In genomic region chr4:150593473-150594217, GRCm38 (mm10) we compare ENCODE assay signal across 14 mouse cellular contexts. TPM values are rescaled to one million over a fixed set of nuclear protein-coding genes. Genes with fewer than 3 reads are reported as not detected.
A peak's percentile ranks its signal among the peaks of the same experiment; 100 is the strongest.
DNase-seq lines count a peak whose midpoint lies in the region; ATAC-seq and TF ChIP-seq lines count a peak whose summit lies in the region.
"Had no signal": no experiment of that assay in that cellular context is flagged by ENCODE, and none has a peak within 500 bp of the region (broad histone marks: within the 10 kb centered on the region; RNA-seq: fewer than 3 reads in every experiment).

No protein-coding gene starts in this region.

- no peak overlapping the region for H3ac ChIP-seq in myocyte (ENCODE audit: control insufficient read depth, insufficient read length)

- no peak for TF ChIP-seq EP300 in MEL (IDR thresholded peaks at IDR 0.05; ENCODE audit: low read depth in 1 of 2, low read length in 2 of 2)

- peaks cover 25% of the 10 kb centered on the region for H3K4me1 ChIP-seq in liver, adult 2 months (ENCODE audit: control insufficient read depth, insufficient read depth, low read length)
- H3K4me1 ChIP-seq in MEL (ENCODE audit: control insufficient read depth in 1 of 2, insufficient read depth in 2 of 2, low read length in 2 of 2): peaks cover 7 to 10% of the 10 kb centered on the region in 2 experiments
- H3K4me1 ChIP-seq in intestine, embryonic 16.5 days (ENCODE audit: control insufficient read depth, insufficient read depth, low read length): peaks cover 45% of the 10 kb centered on the region

- TF ChIP-seq RAD21 in MEL (IDR thresholded peaks at IDR 0.05; ENCODE audit: low read depth, low read length): no peak

- no peak overlapping the region for H3K9ac ChIP-seq in liver, adult 2 months (ENCODE audit: low read depth, low read length)
- no peak overlapping the region for H3K9ac ChIP-seq in MEL (ENCODE audit: control insufficient read depth, low read depth, low read length, poor library complexity, severe bottlenecking)
- no peak overlapping the region for H3K9ac ChIP-seq in intestine, embryonic 16.5 days (ENCODE audit: low read depth, low read length)

- peak overlapping the region; percentile 72 for H3K27ac ChIP-seq in liver, adult 2 months (replicated peaks; ENCODE audit: insufficient read depth, low read depth, low read length)
- H3K27ac ChIP-seq in MEL (ENCODE audit: control insufficient read depth, low read depth, low read length): no peak overlapping the region
- peak overlapping the region; percentile 32 for H3K27ac ChIP-seq in intestine, embryonic 16.5 days (ENCODE audit: low read length)
- H3K27ac ChIP-seq: forebrain, embryonic 10.5 days had no signal

- H3K79me2 ChIP-seq in liver, adult 2 months (ENCODE audit: control insufficient read depth, insufficient read depth, low read length): peaks cover 34% of the 10 kb centered on the region; the same call in 1 of the 2 replicates
- H3K79me2 ChIP-seq in MEL (ENCODE audit: control insufficient read depth, insufficient read depth, low read length, poor library complexity): no peaks in the 10 kb centered on the region
- H3K79me2 ChIP-seq in myocyte (ENCODE audit: control insufficient read depth, insufficient read depth): peaks cover 70% of the 10 kb centered on the region

- no peaks in the 10 kb centered on the region for H3K9me3 ChIP-seq in MEL (replicated peaks; ENCODE audit: insufficient read depth, low read length)
- H3K9me3 ChIP-seq in intestine, embryonic 16.5 days (ENCODE audit: control insufficient read depth, low read length): no peaks in the 10 kb centered on the region
- H3K9me3 ChIP-seq: forebrain, embryonic 10.5 days; G1E had no signal

- peak; percentile 83 for DNase-seq in liver, adult 2 months (ENCODE audit: extremely low read depth, low read depth, low spot score)
- no peak for DNase-seq in liver
- peak; percentile 32 for DNase-seq in MEL (ENCODE audit: low read depth, low spot score)
- no peak for DNase-seq in urinary bladder, adult 2 months (ENCODE audit: low spot score)
- DNase-seq in retina, postnatal 1 day: no peak
- DNase-seq: cerebellum, adult 18-20 months; gastrocnemius, postnatal 36 days; lung, postnatal 14 days had no signal

- no peak for TF ChIP-seq CTCF in liver, adult 2 months (IDR thresholded peaks at IDR 0.05; ENCODE audit: low read depth, low read length)
- no peak for TF ChIP-seq CTCF in MEL (IDR thresholded peaks at IDR 0.05 in 2 of 3, conservative IDR thresholded peaks at IDR 0.05 in 1 of 3; ENCODE audit: control insufficient read depth in 1 of 3, insufficient read depth in 1 of 3, low read depth in 2 of 3, low read length in 3 of 3, poor library complexity in 1 of 3, severe bottlenecking in 1 of 3)

- no peaks in the 10 kb centered on the region for H3K36me3 ChIP-seq in liver, adult 2 months (ENCODE audit: control insufficient read depth, insufficient read depth, low read length)
- peaks cover 0 to 10% of the 10 kb centered on the region in 2 experiments; a peak in 2 of 4 replicates for H3K36me3 ChIP-seq in MEL (ENCODE audit: control insufficient read depth in 1 of 2, insufficient read depth in 2 of 2, low read length in 2 of 2)
- no peaks in the 10 kb centered on the region for H3K36me3 ChIP-seq in intestine, embryonic 16.5 days (ENCODE audit: control insufficient read depth, insufficient read depth, low read length)
- no peaks in the 10 kb centered on the region for H3K36me3 ChIP-seq in myocyte (ENCODE audit: control insufficient read depth, insufficient read depth)

- peak; percentile 22; the same call in 1 of the 2 replicates for ATAC-seq in intestine, embryonic 16.5 days
- ATAC-seq in erythroblast, adult 5-6 weeks (replicated peaks; ENCODE audit: low FRiP score, poor library complexity, severe bottlenecking): no peak

- no peak overlapping the region for H3K4me3 ChIP-seq in liver, adult 2 months (ENCODE audit: insufficient read depth, low read depth, low read length)
- H3K4me3 ChIP-seq in MEL (ENCODE audit: control insufficient read depth in 1 of 2, insufficient read depth in 1 of 2, low read depth in 2 of 2, low read length in 2 of 2): no peak overlapping the region
- H3K4me3 ChIP-seq in intestine, embryonic 16.5 days (ENCODE audit: low read length): no peak overlapping the region
- no peak overlapping the region for H3K4me3 ChIP-seq in myocyte
- H3K4me3 ChIP-seq: forebrain, embryonic 10.5 days had no signal

- TF ChIP-seq POLR2A in liver, adult 2 months (IDR thresholded peaks at IDR 0.05; ENCODE audit: extremely low read depth, insufficient read depth, low read length): no peak
- TF ChIP-seq POLR2A in MEL (IDR thresholded peaks at IDR 0.05; ENCODE audit: control insufficient read depth in 1 of 2, insufficient read depth in 1 of 2, low read depth in 1 of 2, low read length in 2 of 2, poor library complexity in 1 of 2): no peak
- no peak for TF ChIP-seq POLR2A in myocyte (IDR thresholded peaks at IDR 0.05; ENCODE audit: insufficient read length, low read depth)

- WGBS in liver, adult 2 months: 37% methylated on average over 4 of the region's 4 CpGs
- 65% methylated on average over 4 of the region's 4 CpGs for WGBS in intestine, embryonic 16.5 days

- H3K27me3 ChIP-seq in liver, adult 2 months (ENCODE audit: control insufficient read depth, insufficient read depth, low read length): no peaks in the 10 kb centered on the region
- no peaks in the 10 kb centered on the region for H3K27me3 ChIP-seq in MEL (ENCODE audit: control insufficient read depth in 1 of 2, insufficient read depth in 2 of 2, low read length in 2 of 2)
- no peaks in the 10 kb centered on the region for H3K27me3 ChIP-seq in intestine, embryonic 16.5 days (replicated peaks; ENCODE audit: control insufficient read depth, insufficient read depth, low read length)
- H3K27me3 ChIP-seq in myocyte (ENCODE audit: control insufficient read depth, insufficient read depth, insufficient read length): no peaks in the 10 kb centered on the region

- no peak overlapping the region for H3K4me2 ChIP-seq in intestine, embryonic 16.5 days (ENCODE audit: low read depth, low read length)
- H3K4me2 ChIP-seq in myocyte (ENCODE audit: low read depth): peak overlapping the region; percentile 58

TF ChIP-seq in MEL, 35 proteins besides CTCF, POLR2A, EP300 and RAD21:
- peak; percentile 88 for TF ChIP-seq ELF1 (IDR thresholded peaks at IDR 0.05; ENCODE audit: low read depth, low read length)
- no peak for TF ChIP-seq E2F4 (IDR thresholded peaks at IDR 0.05; ENCODE audit: borderline replicate concordance, low read depth, low read length)

TF ChIP-seq in myocyte, 11 proteins besides CTCF, POLR2A, EP300 and RAD21:
- no peak for TF ChIP-seq SRF (IDR thresholded peaks at IDR 0.05; ENCODE audit: control insufficient read depth, insufficient read length, low read depth)
- no peak for TF ChIP-seq MAX (IDR thresholded peaks at IDR 0.05; ENCODE audit: low read depth)
- no peak for TF ChIP-seq MYOD1 (IDR thresholded peaks at IDR 0.05; ENCODE audit: control insufficient read depth in 1 of 3, insufficient read length in 2 of 3, low read depth in 2 of 3)
- no peak for TF ChIP-seq TCF12 (IDR thresholded peaks at IDR 0.05; ENCODE audit: insufficient read depth, poor library complexity, severe bottlenecking)
- TF ChIP-seq MYOG (IDR thresholded peaks at IDR 0.05; ENCODE audit: control insufficient read depth in 1 of 3, insufficient read depth in 1 of 3, insufficient read length in 2 of 3, low read depth in 2 of 3): no peak
- TF ChIP-seq CEBPB (IDR thresholded peaks at IDR 0.05; ENCODE audit: insufficient read depth, poor library complexity, severe bottlenecking): no peak
- TF ChIP-seq USF1 (IDR thresholded peaks at IDR 0.05; ENCODE audit: low read depth): no peak
- no peak for TF ChIP-seq REST (IDR thresholded peaks at IDR 0.05; ENCODE audit: insufficient read depth, insufficient read length)
- no peak for TF ChIP-seq TCF3 (IDR thresholded peaks at IDR 0.05; ENCODE audit: insufficient read length, low read depth)
- no peak for TF ChIP-seq POLR2AphosphoS2 (IDR thresholded peaks at IDR 0.05; ENCODE audit: insufficient read length, low read depth)
- TF ChIP-seq E2F4 (IDR thresholded peaks at IDR 0.05; ENCODE audit: insufficient read depth): no peak

RNA-seq across cellular contexts. Expression of gene Slc45a1, which starts 58.3 kb away (rescaled TPM):
- total RNA-seq in liver, adult 2 months (2014; rRNA removed): not detected in 2 replicates
- not detected in 2 replicates for polyA plus RNA-seq in liver, adult 2 months (2012; rRNA removed)
- not detected in 2 replicates for total RNA-seq in MEL (2012; rRNA removed)
- polyA plus RNA-seq in MEL (2012; ENCODE audit: insufficient read depth in 1 of 2, insufficient read length in 2 of 2, low read depth in 1 of 2, low replicate concordance in 2 of 2, missing spikeins in 1 of 2) (not detected), myocyte (2012; fragmentation: generic; extraction: Trizol) (not detected)
- polyA plus RNA-seq in intestine, embryonic 16.5 days (2015; fragmentation: Nextera tagmentation; extraction: Ambion mirVana): 0.93 and 1.0 TPM in 2 replicates
- total RNA-seq in erythroblast, adult 5-6 weeks (2015; ENCODE audit: low replicate concordance): not detected in 2 replicates
- total RNA-seq in erythroblast, adult 5-6 weeks (2017; ENCODE audit: low replicate concordance): not detected in 2 replicates
- 0.04 and 0.06 TPM in 2 replicates for polyA plus RNA-seq in urinary bladder, adult 2 months (2012; rRNA removed)
- total RNA-seq: gastrocnemius, postnatal 36 days; heart, postnatal 25 days had no signal
- polyA plus RNA-seq: G1E had no signal

Comparison
In these comparisons a context has a peak if more than half of its experiments do, and no peak if none do; other contexts are left out.
1. DNase-seq: peak in liver, adult 2 months (single experiment) and MEL (single experiment); none in liver (single experiment), urinary bladder, adult 2 months (single experiment) and retina, postnatal 1 day (single experiment).